Mouse (Mus musculus): ENCODE results near the gene Gm11733. TPM values are rescaled to one million over a fixed set of nuclear protein-coding genes. Genes with fewer than 3 reads are reported as not detected.

Gene Gm11733
- polyA plus RNA-seq, 1 experiment from 2014 or later: not detected

GRCm38 (mm10) chr11:117478271-117479006, 5.7 kb upstream of the Gm11733 start:
- Histone ChIP-seq H3K36me3 (replicated peaks) (no peaks in the 10 kb centered on the region), H3K9ac (no peak overlapping the region), H3K27me3 (peaks cover 63% of the 10 kb centered on the region), H3K27ac (replicated peaks) (no peak overlapping the region), H3K9me3 (replicated peaks) (no peaks in the 10 kb centered on the region), H3K4me1 (replicated peaks) (no peaks in the 10 kb centered on the region), H3K4me3 (replicated peaks) (no peak overlapping the region), H3K4me2 (no peak overlapping the region)
- 51% methylated on average over 10 of the region's 10 CpGs for WGBS (ENCODE audit: insufficient replicate concordance)
- ATAC-seq (ENCODE audit: insufficient read depth): no peak

DNA sequence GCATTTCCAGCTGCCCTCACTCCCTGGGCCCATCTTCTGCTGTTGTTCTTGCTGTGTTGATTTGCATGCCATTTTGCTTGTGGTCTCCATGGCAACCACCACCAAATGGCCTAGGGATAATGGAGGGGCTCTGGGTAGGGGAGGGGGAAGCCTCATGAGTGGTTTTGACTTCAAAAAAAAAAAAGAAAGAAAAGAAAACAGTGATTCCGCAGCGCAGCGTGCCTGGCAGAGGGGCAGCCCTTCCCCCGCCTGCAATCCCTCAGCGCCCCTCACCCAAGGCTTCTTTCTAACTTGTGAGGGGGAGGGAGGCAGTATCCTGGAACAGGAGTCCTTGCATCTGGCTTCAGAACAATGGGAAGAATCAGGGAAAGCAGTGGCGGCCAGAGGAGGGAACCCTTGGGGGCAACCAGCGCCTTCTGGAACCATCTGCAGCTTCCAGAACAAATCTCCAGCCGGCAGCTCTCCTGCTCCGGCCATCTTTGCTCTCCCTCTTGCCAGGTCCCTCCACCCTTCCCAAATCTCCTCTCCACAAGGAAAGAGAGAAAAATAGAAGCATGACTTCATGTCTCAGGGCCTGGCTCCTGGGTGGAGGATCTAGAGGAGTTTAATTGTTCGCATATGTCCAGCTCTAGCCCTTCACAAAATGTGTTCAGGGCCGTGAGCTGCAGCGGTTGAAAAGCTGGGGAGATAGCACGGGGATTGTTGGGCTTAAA, 5.0 kb upstream of the Gm11733 start:
- peaks cover 62% of the 10 kb centered on the region for H3K27me3 ChIP-seq
- H3K9ac ChIP-seq: no peak overlapping the region
- H3K9me3 ChIP-seq (replicated peaks): no peaks in the 10 kb centered on the region
- H3K4me3 ChIP-seq (replicated peaks): no peak overlapping the region
- H3K4me1 ChIP-seq (replicated peaks): no peaks in the 10 kb centered on the region
- WGBS (ENCODE audit: insufficient replicate concordance): 12% methylated on average over 13 of the region's 13 CpGs
- H3K36me3 ChIP-seq (replicated peaks): no peaks in the 10 kb centered on the region
- no peak overlapping the region for H3K27ac ChIP-seq (replicated peaks)
- no peak overlapping the region for H3K4me2 ChIP-seq
- ATAC-seq (ENCODE audit: insufficient read depth): no peak

GRCm38 (mm10) chr11:117479746-117480145, 4.4 kb upstream of the Gm11733 start:
- Histone ChIP-seq H3K36me3 (replicated peaks) (no peaks in the 10 kb centered on the region), H3K4me3 (replicated peaks) (no peak overlapping the region), H3K27me3 (peaks cover 66% of the 10 kb centered on the region), H3K4me2 (no peak overlapping the region), H3K4me1 (replicated peaks) (no peaks in the 10 kb centered on the region), H3K9me3 (replicated peaks) (no peaks in the 10 kb centered on the region), H3K9ac (no peak overlapping the region), H3K27ac (replicated peaks) (no peak overlapping the region)
- ATAC-seq (ENCODE audit: insufficient read depth): no peak
- 41% methylated on average over 12 of the region's 12 CpGs for WGBS (ENCODE audit: insufficient replicate concordance)

GRCm38 (mm10) chr11:117482300-117482676, 1.9 kb upstream of the Gm11733 start:
- ATAC-seq (ENCODE audit: insufficient read depth): no peak
- Histone ChIP-seq H3K4me3 (replicated peaks) (no peak overlapping the region), H3K4me1 (replicated peaks) (no peaks in the 10 kb centered on the region), H3K9me3 (replicated peaks) (no peaks in the 10 kb centered on the region), H3K27ac (replicated peaks) (no peak overlapping the region), H3K27me3 (peaks cover 66% of the 10 kb centered on the region), H3K4me2 (no peak overlapping the region), H3K9ac (no peak overlapping the region), H3K36me3 (replicated peaks) (no peaks in the 10 kb centered on the region)
- WGBS (ENCODE audit: insufficient replicate concordance): 7% methylated on average over 11 of the region's 11 CpGs

- Histone ChIP-seq H3K4me1 (replicated peaks) (no peaks in the 10 kb centered on the region), H3K4me2 (peak overlapping the region; percentile 20; the same call in 1 of the 2 replicates), H3K9me3 (replicated peaks) (no peaks in the 10 kb centered on the region), H3K9ac (no peak overlapping the region), H3K27ac (replicated peaks) (no peak overlapping the region), H3K27me3 (peaks cover 60% of the 10 kb centered on the region), H3K36me3 (replicated peaks) (no peaks in the 10 kb centered on the region), H3K4me3 (replicated peaks) (no peak overlapping the region)
- 5% methylated on average over 24 of the region's 26 CpGs for WGBS (ENCODE audit: insufficient replicate concordance)
- no peak for ATAC-seq (ENCODE audit: insufficient read depth)
Observed at GRCm38 (mm10) chr11:117482677-117483511, 1.3 kb upstream of the Gm11733 start.

GRCm38 (mm10) chr11:117491408-117492208, 7.4 kb downstream of the Gm11733 start:
- Histone ChIP-seq H3K27ac (replicated peaks) (no peak overlapping the region), H3K36me3 (replicated peaks) (no peaks in the 10 kb centered on the region), H3K4me2 (no peak overlapping the region), H3K9me3 (replicated peaks) (no peaks in the 10 kb centered on the region), H3K27me3 (no peaks in the 10 kb centered on the region), H3K4me3 (replicated peaks) (no peak overlapping the region), H3K4me1 (replicated peaks) (no peaks in the 10 kb centered on the region), H3K9ac (no peak overlapping the region)
- no peak for ATAC-seq (ENCODE audit: insufficient read depth)
- WGBS (ENCODE audit: insufficient replicate concordance): 68% methylated on average over 17 of the region's 17 CpGs

DNA sequence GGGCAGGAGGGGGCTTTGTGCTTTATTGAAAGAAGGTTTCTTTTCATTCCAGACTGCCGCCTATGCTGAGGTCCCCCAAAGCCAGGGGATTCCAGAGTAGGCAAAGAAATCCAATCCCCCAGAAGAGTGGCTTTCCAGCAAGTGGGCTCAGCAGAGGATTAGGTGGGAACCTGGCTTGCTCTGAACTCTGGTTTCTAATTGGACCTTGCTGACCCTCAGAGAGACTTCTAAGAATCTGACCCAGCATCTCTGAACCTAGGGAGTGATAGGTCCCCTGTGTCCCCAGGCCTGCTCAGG, 8.0 kb downstream of the Gm11733 start:
- H3K4me3 ChIP-seq (replicated peaks): no peak overlapping the region
- H3K36me3 ChIP-seq (replicated peaks): no peaks in the 10 kb centered on the region
- no peak overlapping the region for H3K9ac ChIP-seq
- no peak for ATAC-seq (ENCODE audit: insufficient read depth)
- H3K27ac ChIP-seq (replicated peaks): no peak overlapping the region
- no peaks in the 10 kb centered on the region for H3K4me1 ChIP-seq (replicated peaks)
- H3K9me3 ChIP-seq (replicated peaks): no peaks in the 10 kb centered on the region
- H3K4me2 ChIP-seq: no peak overlapping the region
- 40% methylated on average over 1 of the region's 1 CpGs for WGBS (ENCODE audit: insufficient replicate concordance)
- no peaks in the 10 kb centered on the region for H3K27me3 ChIP-seq

GRCm38 (mm10) chr11:117496812-117497211, 12.6 kb downstream of the Gm11733 start:
- H3K4me2 ChIP-seq: no peak overlapping the region
- H3K27ac ChIP-seq (replicated peaks): no peak overlapping the region
- no peaks in the 10 kb centered on the region for H3K4me1 ChIP-seq (replicated peaks)
- ATAC-seq (ENCODE audit: insufficient read depth): no peak
- H3K9ac ChIP-seq: no peak overlapping the region
- no peaks in the 10 kb centered on the region for H3K36me3 ChIP-seq (replicated peaks)
- 34% methylated on average over 4 of the region's 4 CpGs for WGBS (ENCODE audit: insufficient replicate concordance)
- H3K9me3 ChIP-seq (replicated peaks): no peaks in the 10 kb centered on the region
- no peak overlapping the region for H3K4me3 ChIP-seq (replicated peaks)
- no peaks in the 10 kb centered on the region for H3K27me3 ChIP-seq

DNA sequence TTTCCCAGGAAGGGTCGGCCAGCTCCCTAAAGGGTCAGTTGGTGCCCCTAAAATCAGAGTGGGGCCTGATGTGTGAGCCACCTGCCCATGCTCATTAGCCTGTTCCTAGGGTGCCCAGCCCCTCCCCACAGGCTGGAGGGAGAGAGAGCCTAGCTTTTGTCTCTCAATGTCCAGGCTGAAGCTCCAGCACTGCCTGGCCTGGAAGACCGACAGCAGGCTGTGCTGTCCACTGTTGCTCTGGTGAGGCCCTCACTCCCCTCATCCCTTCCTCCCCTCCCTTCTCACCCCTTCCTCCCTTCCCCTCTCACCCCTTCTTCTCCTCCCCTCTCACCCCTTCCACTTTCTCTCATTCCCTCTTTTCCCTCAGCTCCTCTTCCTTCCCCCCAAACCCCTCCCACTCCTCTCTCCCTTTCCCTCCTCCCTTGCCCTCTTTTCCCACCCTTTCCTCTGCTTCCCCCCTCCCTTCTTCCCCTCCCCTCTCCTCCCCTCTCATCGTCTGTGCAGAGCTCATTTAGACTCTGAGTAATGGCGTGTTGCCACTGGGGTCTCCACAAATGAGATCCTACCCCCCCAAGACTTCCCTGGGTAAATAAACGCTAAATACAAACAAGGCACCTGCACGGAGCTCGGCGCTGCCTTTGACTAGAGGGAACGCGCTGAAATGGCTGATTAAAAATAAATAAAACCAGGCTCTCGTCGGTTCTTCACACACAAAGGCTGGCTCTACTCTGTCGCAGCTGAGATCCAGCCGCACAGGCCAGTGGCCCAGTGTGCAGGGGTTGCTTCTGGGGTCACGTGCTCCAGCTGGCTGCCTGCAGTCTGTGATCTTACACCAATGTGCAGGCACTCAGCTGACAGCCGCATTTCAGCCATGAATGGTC, 13.3 kb downstream of the Gm11733 start:
- no peak overlapping the region for H3K27ac ChIP-seq (replicated peaks)
- no peak overlapping the region for H3K9ac ChIP-seq
- no peaks in the 10 kb centered on the region for H3K9me3 ChIP-seq (replicated peaks)
- no peak for ATAC-seq (ENCODE audit: insufficient read depth)
- no peak overlapping the region for H3K4me2 ChIP-seq
- H3K27me3 ChIP-seq: no peaks in the 10 kb centered on the region
- H3K36me3 ChIP-seq (replicated peaks): no peaks in the 10 kb centered on the region
- no peak overlapping the region for H3K4me3 ChIP-seq (replicated peaks)
- H3K4me1 ChIP-seq (replicated peaks): no peaks in the 10 kb centered on the region
- WGBS (ENCODE audit: insufficient replicate concordance): 50% methylated on average over 16 of the region's 16 CpGs

DNA sequence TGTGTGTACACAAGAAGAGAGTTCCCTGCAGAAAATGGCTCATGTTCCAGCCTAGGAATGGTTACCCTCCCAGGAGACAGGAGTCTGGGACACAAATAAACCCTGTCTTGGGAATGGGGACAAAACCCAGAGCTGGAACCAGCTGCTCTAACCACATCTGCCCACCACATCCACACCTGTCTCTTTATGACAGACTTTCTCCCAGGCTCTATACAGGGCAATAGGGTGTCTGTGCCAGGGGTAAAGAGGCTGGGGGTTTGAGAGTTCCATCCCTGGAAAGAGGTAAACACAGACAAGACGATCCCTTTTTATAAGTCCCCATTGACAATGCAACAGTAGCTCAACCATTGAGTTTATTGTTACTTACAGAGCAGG, 14.0 kb downstream of the Gm11733 start:
- H3K4me3 ChIP-seq (replicated peaks): no peak overlapping the region
- H3K27me3 ChIP-seq: no peaks in the 10 kb centered on the region
- ATAC-seq (ENCODE audit: insufficient read depth): no peak
- no peaks in the 10 kb centered on the region for H3K36me3 ChIP-seq (replicated peaks)
- WGBS (ENCODE audit: insufficient replicate concordance): 42% methylated on average over 1 of the region's 1 CpGs
- H3K9me3 ChIP-seq (replicated peaks): no peaks in the 10 kb centered on the region
- no peak overlapping the region for H3K4me2 ChIP-seq
- no peak overlapping the region for H3K27ac ChIP-seq (replicated peaks)
- no peak overlapping the region for H3K9ac ChIP-seq
- no peaks in the 10 kb centered on the region for H3K4me1 ChIP-seq (replicated peaks)
